Mouse (Mus musculus) left cerebral cortex, postnatal 4 days (tissue): ENCODE measurements at regions not wholly inside any gene's neighbourhood (a gene's known extent, or its start where the extent isn't known, plus 50 kb on each side); places are given as distances from the start of the nearest gene placed in this dataset.
"Not testable (repeated sequence)": the region's sequence is repeated elsewhere in the genome, so short reads cannot be mapped to it uniquely, and the experiment has no call there.

Experiments
- DNase-seq: peaks from one replicate; pipeline ENCODE4 v3.0.0-alpha.2; 2022
- intact Hi-C: fragments of 180-260 bp; cut with DNase I; formaldehyde crosslinking; loops from one replicate; pipeline ENCODE4 v1.15.1; 2025

DNA sequence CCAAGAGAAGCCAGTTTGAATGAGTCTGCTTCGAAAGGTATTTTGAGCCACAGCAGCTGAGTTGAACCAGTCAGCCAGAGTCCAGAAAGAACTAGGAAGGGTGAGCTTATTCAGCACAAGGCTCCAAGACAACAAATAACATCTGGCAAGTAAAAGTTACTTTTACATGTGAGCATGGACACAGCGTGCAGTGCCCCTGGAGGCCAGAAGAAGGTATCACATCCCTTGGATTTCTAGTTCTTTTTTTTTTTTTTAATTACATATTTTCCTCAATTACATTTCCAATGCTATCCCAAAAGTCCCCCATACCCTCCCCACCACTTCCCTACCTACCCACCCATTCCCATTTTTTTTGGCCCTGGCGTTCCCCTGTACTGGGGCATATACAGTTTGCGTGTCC lies 367.4 kb downstream of the Gm9008 start:
- intact Hi-C loops = not testable (repeated sequence)

DNA sequence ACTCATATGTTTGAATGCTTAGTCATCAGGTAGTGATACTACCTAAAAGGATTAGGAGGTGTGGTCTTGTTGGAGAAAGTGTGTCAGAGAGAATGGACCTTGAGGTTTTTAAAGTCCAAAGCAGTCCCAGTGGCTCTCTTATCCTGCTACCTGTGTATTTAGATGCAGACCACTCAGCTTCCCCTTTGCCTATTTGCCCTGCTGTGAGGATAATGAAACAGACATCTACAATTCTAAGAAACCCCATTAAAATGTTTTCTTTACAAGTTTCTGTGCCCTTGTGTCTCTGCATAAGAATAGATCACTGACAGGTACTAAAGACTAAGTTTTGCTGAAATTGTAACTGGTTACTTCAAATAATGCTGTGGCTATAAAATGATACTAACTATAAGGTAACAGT lies 381.8 kb downstream of the Gm9008 start:
- intact Hi-C loops = no loop called here
- DNase-seq = no peak

More for the DNA sequence above, 367.4 kb downstream of the Gm9008 start:
- peak; percentile 0 for DNase-seq

DNA sequence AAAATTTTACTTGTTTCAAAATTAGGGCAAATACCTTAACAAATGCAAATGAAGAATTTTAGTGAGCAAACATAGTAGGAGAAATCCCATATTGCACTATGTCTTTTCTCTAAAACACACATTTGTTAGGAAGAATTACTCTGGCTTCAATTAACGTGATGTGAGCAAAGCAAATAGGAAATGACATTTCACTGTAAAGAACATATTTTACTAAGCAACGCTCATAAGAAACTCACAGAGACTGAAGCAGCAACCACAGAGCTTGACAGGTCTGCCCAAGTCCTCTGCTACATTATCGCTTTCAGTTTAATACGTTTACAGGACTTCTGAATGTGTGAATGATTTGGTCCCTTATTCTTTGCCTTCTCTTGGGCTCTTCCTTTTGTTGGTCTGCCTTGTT lies 383.2 kb downstream of the Gm9008 start:
- intact Hi-C loops = no loop called here

DNA sequence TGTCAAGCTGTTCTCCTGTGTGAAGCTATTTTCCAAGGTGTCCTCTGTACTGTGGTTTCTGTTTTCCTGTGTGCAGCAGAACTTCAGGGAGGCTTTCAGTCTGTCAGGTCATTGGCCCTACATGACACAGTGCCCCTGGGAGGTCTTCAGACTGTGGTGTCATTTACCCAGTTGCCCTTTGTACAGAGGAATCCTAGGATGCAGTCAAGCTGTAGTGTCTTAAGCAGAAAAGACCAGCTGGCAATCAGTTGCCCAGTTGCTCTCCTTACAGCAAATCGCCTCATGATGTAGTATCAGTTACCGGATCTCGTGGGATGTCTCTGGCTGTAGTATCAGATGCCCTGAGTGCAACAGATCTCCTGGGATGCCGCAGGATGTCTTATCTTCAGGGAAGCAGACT lies 432.2 kb downstream of the Gm9008 start:
- intact Hi-C loops = no loop called here
- no peak for DNase-seq

More for the DNA sequence above, 383.2 kb downstream of the Gm9008 start:
- no peak for DNase-seq

DNA sequence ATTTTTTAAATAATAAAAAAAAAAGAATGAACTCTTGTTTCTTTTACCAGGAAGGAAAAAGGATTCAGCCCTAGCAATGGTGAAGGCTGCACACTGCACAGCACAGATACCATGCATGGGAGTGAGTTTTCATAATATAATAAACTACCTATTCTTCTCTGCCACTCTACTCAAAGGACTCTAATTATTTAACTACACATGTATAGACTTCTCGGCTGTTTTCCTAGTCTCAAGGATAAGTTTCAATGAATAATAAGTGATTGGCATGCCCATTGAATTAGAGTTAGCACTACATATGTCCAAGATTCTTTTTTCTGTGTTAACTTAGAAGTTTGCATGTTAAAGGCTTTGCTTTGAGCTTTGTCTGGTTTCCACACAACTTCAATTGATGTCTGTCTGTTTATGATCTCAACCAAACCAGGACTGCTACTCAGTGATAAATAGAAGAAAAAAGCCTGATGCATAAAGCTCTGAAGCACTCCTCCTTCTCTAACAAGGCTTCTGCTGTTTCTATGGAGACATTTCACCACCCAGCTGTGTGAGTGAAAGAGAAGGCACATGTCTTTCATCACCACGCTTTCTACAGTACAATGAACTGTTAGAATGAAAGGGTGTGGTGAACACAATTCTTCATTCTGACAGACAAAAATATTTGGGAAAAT lies 444.8 kb downstream of the Gm9008 start:
- intact Hi-C loops = no loop called here
- no peak for DNase-seq

DNA sequence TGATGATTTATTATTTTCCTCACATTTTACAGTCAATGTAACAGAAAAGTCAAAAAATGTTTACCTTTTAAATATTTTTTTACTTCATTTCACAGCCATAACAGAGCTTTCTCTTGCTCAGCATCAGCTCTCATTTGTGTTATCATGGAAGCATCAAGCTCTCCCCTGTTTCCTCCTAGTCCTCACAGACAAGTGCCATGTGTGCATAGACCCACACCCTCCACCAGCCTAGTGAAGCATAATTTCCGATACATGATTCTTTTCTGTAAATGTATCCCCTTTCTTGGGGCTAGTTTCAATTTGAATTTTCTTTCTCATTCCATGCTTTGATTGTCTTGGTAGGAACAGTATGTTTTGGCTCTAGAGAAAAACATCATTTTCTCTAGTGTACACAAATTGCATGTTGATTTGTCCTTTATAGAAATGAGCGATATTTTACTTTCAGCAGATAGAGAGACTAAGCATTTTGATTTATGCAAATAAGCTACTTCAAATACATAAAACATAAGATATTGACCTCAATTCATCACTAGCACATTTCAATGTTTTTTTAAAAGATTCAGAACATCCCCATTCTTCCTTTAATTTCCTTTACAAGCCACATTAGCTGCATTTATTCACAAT lies 489.7 kb downstream of the Gm9008 start:
- intact Hi-C loops = no loop called here
- DNase-seq = no peak
